Mouse (Mus musculus): ENCODE results near the gene Fxyd1.

The Fxyd1 gene

DNA sequence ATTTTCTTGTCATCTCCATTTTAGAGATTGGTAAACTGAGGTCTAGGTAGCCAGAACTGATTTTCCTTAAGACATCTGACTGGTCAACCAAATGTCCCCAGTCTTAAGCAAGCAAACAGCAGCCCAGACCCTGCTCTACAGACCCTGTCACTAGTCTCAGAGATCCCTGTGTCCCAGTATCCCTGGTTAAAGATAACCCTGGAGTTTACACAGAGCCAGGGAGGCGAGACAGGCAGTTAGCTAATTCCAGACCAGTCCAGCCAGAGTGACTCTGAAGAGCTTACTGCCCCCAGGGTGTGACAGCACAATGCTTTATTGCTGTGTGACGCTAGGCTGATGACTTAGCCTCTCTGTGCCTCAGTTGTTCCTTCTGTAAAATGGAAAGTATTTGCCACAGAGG, at the start of gene Fxyd1:
Fxyd1 (minus strand) TSS at position 129 of the 400 bp plus-strand sequence.
- no peak for DNase-seq

DNA sequence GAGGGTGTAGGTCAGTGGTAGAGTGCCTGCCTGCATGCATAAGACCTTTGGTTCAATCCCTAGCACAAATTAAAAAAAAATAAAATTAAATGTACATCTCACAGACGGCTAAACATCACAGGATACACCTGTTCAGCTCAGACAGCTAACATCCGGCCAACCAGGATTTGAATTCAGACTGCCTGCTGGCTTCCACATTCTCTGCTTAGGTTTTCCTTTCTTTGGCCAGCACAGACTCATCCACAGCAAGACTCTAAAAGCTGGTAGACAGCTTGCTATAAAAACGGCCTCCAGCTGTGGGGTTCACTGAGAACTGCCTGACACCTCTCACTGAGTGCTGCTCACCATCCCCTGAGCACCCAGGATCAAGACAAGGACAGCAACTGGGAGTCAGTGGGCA, 49.2 kb upstream of the Fxyd1 start:
- no peak for DNase-seq

- peak; percentile 58 for DNase-seq
These were observed 48.2 kb upstream of the Fxyd1 start for GRCm38 (mm10) chr7:31105061-31105768.

GRCm38 (mm10) chr7:31100786-31101185, 43.8 kb upstream of the Fxyd1 start:
- DNase-seq = no peak

DNA sequence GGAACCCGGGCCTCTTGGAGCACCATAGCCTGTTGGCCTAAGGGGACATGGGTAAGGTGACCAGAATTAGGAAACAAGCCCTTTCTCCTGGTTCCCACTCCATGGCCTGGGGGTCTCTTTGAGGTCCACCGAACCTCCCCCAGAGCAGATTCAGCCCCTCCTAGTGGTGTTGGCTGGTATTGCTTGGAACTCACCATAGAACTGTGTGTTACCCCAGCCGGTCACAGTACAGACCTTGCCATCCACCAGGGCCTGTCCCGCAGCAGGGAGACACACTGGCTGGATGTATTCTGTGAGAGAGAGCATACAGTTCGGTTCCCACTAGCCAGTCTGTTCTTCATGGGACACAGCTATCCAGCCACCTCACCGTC, 42.6 kb upstream of the Fxyd1 start:
- no peak for DNase-seq

- no peak for DNase-seq
These were observed 42.0 kb upstream of the Fxyd1 start for GRCm38 (mm10) chr7:31098697-31099611.

GRCm38 (mm10) chr7:31097583-31098248, 40.7 kb upstream of the Fxyd1 start:
- DNase-seq = peak; percentile 84

- DNase-seq = no peak
These were observed 40.0 kb upstream of the Fxyd1 start for GRCm38 (mm10) chr7:31096892-31097564.

GRCm38 (mm10) chr7:31094774-31095501, 37.9 kb upstream of the Fxyd1 start:
- no peak for DNase-seq

- DNase-seq = no peak
These were observed 32.7 kb upstream of the Fxyd1 start for GRCm38 (mm10) chr7:31089721-31090120.

DNA sequence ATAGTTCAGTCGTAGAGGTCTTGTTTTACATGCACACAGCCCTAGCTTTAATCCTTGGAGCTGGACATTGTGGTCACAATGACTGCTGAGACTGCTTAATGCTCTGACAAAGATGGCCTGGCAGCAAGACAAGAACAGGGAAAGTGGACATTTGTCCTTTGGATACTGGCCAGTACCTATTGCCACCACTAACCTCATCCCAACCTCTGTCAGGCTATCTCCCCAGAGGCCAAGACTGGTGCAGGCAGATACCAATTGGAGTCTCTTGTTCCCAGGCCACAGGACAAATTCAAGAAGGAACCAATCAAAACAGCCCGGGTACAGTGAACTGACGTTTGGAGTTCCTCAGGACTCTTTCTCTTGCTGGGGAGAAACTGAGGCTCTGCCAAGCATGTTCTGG, 31.2 kb upstream of the Fxyd1 start:
- no peak for DNase-seq

GRCm38 (mm10) chr7:31087262-31087661, 30.3 kb upstream of the Fxyd1 start:
- DNase-seq = no peak

DNA sequence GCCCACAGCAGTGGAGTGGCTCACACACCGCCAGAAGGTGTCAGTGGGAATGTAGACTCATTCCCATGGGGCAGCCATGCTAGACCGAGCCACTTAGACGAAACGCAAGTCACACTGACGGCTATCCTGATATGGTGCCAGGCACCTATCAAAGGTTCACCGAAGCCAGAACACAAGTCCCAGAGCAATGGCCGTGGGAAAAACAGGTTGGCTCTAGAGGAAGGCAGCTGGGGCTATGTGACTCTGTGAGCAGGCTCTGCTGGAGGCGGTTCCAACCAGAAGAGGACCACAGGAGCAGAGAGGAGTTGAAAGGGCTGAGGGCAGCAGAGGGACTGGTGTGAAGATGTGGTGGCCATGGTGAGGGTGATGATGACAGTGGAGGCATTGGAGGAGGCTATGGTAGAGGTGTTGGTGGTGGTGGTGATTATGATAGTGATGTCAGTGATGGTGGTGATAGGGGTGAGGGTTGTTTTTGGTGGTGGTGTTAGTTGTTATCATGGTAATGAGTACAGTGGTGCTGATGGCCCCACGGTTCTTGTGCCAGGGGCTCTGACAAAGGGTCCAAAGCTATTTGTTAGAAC, 29.3 kb upstream of the Fxyd1 start:
- DNase-seq = no peak

- no peak for DNase-seq
These were observed 28.2 kb upstream of the Fxyd1 start for GRCm38 (mm10) chr7:31085171-31085570.

GRCm38 (mm10) chr7:31084140-31084539, 27.1 kb upstream of the Fxyd1 start:
- no peak for DNase-seq

DNA sequence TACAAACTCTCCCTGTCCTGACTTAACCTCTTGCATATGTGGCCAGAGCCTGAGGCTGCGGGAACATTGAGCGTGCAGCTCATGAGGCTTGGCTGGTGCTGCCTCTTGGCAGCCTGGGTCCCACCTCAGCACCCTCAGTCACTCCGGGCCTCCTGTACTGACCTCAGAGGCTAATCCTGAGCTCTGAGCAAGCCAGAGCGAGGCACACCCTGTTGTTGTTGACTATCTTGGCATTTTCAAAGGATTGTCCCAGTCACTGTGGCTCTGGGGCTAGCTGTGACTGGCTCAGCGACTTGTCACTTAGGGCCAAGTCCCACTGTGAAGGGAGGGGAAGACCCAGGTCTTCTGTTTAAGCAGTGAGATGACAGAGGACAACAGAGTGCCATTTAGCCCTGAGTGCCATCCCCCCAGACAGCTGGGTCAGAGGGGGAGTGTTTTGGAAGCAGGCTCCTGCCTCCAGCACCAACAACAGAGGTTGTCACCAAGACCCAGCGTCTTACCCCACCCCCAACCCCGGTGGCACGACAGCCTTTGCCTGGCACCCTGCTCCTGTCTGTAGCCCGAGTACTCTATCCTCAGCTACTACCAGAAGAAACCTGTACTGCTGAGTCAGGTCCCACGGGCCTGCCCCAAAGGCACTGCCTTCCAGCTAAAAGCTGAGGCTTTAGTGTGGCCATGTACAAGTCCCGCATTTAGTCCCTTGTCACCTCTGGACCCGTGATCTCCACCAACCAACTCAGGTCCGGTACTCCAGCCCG, 26.0 kb upstream of the Fxyd1 start:
- DNase-seq = no peak

DNA sequence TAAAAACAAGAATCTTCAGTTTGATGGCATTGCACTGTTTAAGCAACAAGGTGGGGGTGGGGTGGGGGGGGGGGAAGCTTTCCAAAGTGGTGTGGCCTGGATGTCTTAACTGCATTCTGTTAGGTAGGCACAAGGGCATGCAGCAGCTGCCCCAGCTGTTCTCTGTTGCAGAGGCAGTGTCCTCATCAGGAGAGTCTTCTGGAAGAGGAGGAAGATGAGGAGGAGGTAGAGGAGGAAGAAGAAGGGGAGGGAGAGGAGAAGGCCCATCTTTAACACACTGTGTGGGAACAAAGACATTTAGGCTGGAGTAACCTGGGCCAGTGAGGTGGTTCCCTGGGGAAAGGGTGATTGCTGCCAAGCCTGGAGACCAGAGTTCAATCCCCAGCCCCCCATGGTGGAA, 25.1 kb upstream of the Fxyd1 start:
- DNase-seq = no peak

GRCm38 (mm10) chr7:31081106-31081505, 24.1 kb upstream of the Fxyd1 start:
- DNase-seq = no peak

DNA sequence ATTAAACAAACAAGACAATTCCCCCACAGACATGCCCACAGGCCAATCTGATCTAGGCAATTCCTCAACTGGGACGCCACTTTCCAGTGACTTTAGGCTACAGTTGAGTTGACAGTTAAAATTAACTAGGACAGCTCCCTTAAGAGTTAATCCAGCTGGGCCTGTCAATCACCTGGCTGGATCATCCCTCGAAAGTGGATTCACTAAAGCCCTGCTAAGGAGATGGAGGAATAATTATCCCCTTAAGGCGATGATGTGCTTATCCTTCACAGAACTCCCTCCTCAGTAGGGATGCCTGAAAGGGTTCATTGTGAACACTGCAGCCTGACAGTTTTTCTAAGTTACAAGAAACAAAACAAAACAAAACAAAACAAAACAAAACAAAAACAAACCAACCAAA, 23.6 kb upstream of the Fxyd1 start:
- no peak for DNase-seq

GRCm38 (mm10) chr7:31079670-31080069, 22.7 kb upstream of the Fxyd1 start:
- DNase-seq = no peak

DNA sequence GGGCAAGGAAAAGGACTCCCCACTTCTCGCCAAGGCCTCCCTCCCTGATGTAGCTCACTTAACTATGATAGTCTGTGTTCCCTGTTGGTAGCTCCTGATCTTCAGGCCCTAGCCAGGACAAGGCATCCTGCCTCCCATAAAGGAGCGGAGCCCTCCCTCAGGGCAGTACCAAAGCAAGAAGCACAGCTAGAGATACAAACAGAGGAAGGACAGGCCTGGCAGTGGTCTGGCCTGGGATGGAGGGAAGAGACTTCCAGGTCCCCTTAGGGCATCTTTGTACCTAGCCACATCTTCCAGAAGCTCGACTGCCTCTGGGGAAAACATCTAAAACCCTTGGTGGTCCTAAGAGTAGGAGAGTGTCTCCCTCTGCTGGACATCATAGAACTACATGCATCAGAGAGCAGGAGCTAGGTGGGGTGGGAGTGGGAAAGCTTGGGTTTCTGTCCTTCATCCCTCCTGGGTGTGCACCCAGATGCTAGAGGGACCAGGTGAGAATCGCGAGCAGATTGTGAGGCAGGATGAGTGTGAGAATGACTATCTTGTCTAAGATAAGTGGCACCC, 21.0 kb upstream of the Fxyd1 start:
- no peak for DNase-seq

Data from right cerebral cortex, postnatal 25 days (tissue).